Comparison of ENCODE assay signal across 17 mouse cellular contexts in the genomic region with DNA sequence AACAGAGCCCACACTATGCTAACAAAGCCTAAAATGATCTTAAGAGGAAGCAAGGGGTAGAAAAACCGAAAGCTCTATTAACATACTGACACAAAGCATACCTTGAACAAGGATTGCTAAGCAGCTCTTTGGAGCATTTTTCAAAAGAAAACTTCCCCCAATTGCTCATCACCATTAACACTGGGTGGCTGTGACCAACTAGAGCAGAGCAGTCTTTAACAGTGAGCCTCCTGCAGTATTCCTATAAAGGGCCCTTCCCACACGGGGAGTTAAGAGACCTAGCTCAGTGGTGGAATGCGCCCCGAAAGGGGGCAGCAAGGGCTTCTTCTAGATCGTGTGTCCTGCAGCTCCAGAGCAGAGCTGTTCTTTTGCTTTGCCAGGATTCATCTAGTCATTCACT.
DNase-seq lines count a peak whose midpoint lies in the region; ATAC-seq and TF ChIP-seq lines count a peak whose summit lies in the region.
"Had no signal": no experiment of that assay in that cellular context is flagged by ENCODE, and none has a peak within 500 bp of the region (broad histone marks: within the 10 kb centered on the region; RNA-seq: fewer than 3 reads in every experiment).

No protein-coding gene starts in this region.

- no peak for TF ChIP-seq CTCF in olfactory bulb, adult 2 months (IDR thresholded peaks at IDR 0.05; ENCODE audit: insufficient read depth, low read depth, low read length)

- 0 out of 2 replicates have a peak, but pooled peaks cover 6% of the 10 kb centered on the region for H3K36me3 ChIP-seq in midbrain, embryonic 10.5 days
- no peaks in the 10 kb centered on the region for H3K36me3 ChIP-seq in midbrain, embryonic 15.5 days (replicated peaks)
- no peaks in the 10 kb centered on the region for H3K36me3 ChIP-seq in forebrain, embryonic 14.5 days (ENCODE audit: control insufficient read depth, insufficient read depth, low read length)

- no peaks in the 10 kb centered on the region for H3K9me3 ChIP-seq in midbrain, embryonic 10.5 days (replicated peaks)
- no peaks in the 10 kb centered on the region for H3K9me3 ChIP-seq in midbrain, embryonic 15.5 days
- no peaks in the 10 kb centered on the region for H3K9me3 ChIP-seq in forebrain, embryonic 14.5 days (replicated peaks; ENCODE audit: control insufficient read depth, low read length)
- H3K9me3 ChIP-seq: G1E had no signal

- no peak for ATAC-seq in midbrain, embryonic 15.5 days (replicated peaks)
- no peak for ATAC-seq in forebrain, embryonic 14.5 days
- ATAC-seq: inflammation-experienced regulatory T-cells, adult 6 months had no signal

- no peak overlapping the region for H3K9ac ChIP-seq in midbrain, embryonic 15.5 days
- H3K9ac ChIP-seq in forebrain, embryonic 14.5 days (ENCODE audit: low read length) = peak overlapping the region; percentile 14; the same call in 1 of the 2 replicates

- WGBS in midbrain, embryonic 10.5 days = 25% methylated on average over 5 of the region's 5 CpGs
- whole genome bisulfite sequencing in midbrain, embryonic 15.5 days = 22% methylated on average over 5 of the region's 5 CpGs
- WGBS in forebrain, embryonic 14.5 days = 16% methylated on average over 5 of the region's 5 CpGs
- WGBS in olfactory bulb, adult 2 months = 40% methylated on average over 5 of the region's 5 CpGs

- intact Hi-C loops in heart, postnatal 25 days (cut with DNase I) = no loop called here

- TF ChIP-seq POLR2A in olfactory bulb, adult 2 months (IDR thresholded peaks at IDR 0.05; ENCODE audit: insufficient read depth, low read depth, low read length) = no peak

- peak overlapping the region; percentile 74 for H3K27ac ChIP-seq in midbrain, embryonic 10.5 days (replicated peaks)
- no peak overlapping the region for H3K27ac ChIP-seq in midbrain, embryonic 15.5 days
- H3K27ac ChIP-seq in forebrain, embryonic 14.5 days (ENCODE audit: low read depth, low read length) = no peak overlapping the region; the same call in 1 of the 2 replicates
- peak overlapping the region; percentile 5; the same call in 1 of the 2 replicates for H3K27ac ChIP-seq in olfactory bulb, adult 2 months (ENCODE audit: insufficient read depth, low read depth, low read length)
- H3K27ac ChIP-seq: gastrocnemius, adult 2 months; heart, adult 2 months; stomach, postnatal 0 days had no signal

- peak; percentile 84 for DNase-seq in heart, adult 11 months
- no peak for DNase-seq in heart, postnatal 25 days (ENCODE audit: low spot score)
- DNase-seq in midbrain, embryonic 10.5 days (ENCODE audit: low spot score) = no peak
- peak; percentile 19 for DNase-seq in forebrain, embryonic 14.5 days (ENCODE audit: low spot score)
- no peak for DNase-seq in spleen, postnatal 36 days (ENCODE audit: low spot score in 2 of 2)
- DNase-seq: adrenal gland, adult 2 months; cerebellum, adult 2 months; gastrocnemius, adult 2 months; heart, adult 2 months; lung, adult 18-20 months; lung, postnatal 4 days; right cerebral cortex, adult 18-20 months had no signal

- H3K27me3 ChIP-seq in midbrain, embryonic 10.5 days (ENCODE audit: low read depth, poor library complexity, severe bottlenecking) = no peaks in the 10 kb centered on the region
- H3K27me3 ChIP-seq in midbrain, embryonic 15.5 days (replicated peaks) = no peaks in the 10 kb centered on the region
- H3K27me3 ChIP-seq in forebrain, embryonic 14.5 days (replicated peaks; ENCODE audit: control insufficient read depth, insufficient read depth, low read length) = no peaks in the 10 kb centered on the region

- no peak overlapping the region for H3K4me2 ChIP-seq in midbrain, embryonic 15.5 days
- no peak overlapping the region for H3K4me2 ChIP-seq in forebrain, embryonic 14.5 days (ENCODE audit: low read length)

- H3K4me3 ChIP-seq in midbrain, embryonic 10.5 days = no peak overlapping the region
- no peak overlapping the region for H3K4me3 ChIP-seq in midbrain, embryonic 15.5 days
- no peak overlapping the region for H3K4me3 ChIP-seq in forebrain, embryonic 14.5 days (ENCODE audit: low read depth, low read length)
- H3K4me3 ChIP-seq in olfactory bulb, adult 2 months (ENCODE audit: insufficient read depth, low read depth, low read length) = no peak overlapping the region
- H3K4me3 ChIP-seq: gastrocnemius, adult 2 months; heart, adult 2 months had no signal

- peaks cover 35% of the 10 kb centered on the region for H3K4me1 ChIP-seq in midbrain, embryonic 10.5 days
- H3K4me1 ChIP-seq in midbrain, embryonic 15.5 days = peaks cover 19% of the 10 kb centered on the region
- H3K4me1 ChIP-seq in forebrain, embryonic 14.5 days (ENCODE audit: control insufficient read depth, insufficient read depth, low read length) = peaks cover 18% of the 10 kb centered on the region
- peaks cover 8% of the 10 kb centered on the region for H3K4me1 ChIP-seq in olfactory bulb, adult 2 months (ENCODE audit: control insufficient read depth, insufficient read depth, low read length)

Comparison
In these comparisons a context has a peak if more than half of its experiments do, and no peak if none do; other contexts are left out.
1. DNase-seq: peak in heart, adult 11 months (single experiment) and forebrain, embryonic 14.5 days (single experiment); none in heart, postnatal 25 days (single experiment), midbrain, embryonic 10.5 days (single experiment) and spleen, postnatal 36 days (0 of 2).
2. H3K27ac ChIP-seq: peak in midbrain, embryonic 10.5 days (single experiment) and olfactory bulb, adult 2 months (single experiment); none in midbrain, embryonic 15.5 days (single experiment) and forebrain, embryonic 14.5 days (single experiment).